Mouse (Mus musculus) megakaryocyte, embryonic 14.5 days (primary cell): ENCODE measurements around the gene Serf2.

Source experiments
- FLI1 ChIP-seq: IDR thresholded peaks from 2 replicates; pipeline ENCODE4 v1.6.1; 2012; ENCODE audit warnings: low read length, inconsistent platforms, mixed read lengths
- GATA1 ChIP-seq: IDR thresholded peaks from 3 replicates; pipeline ENCODE4 v1.6.1; 2012; ENCODE audit warnings: mixed read lengths, low read length, inconsistent platforms, borderline replicate concordance

GRCm38 (mm10) chr2:121415591-121415990 is 33.4 kb upstream of the Serf2 start:
- TF ChIP-seq GATA1 (no peak), FLI1 (no peak)
